Mouse (Mus musculus) midbrain, embryonic 16.5 days (tissue): ENCODE data around the gene Trhr2. TPM values are rescaled to one million over a fixed set of nuclear protein-coding genes. Genes with fewer than 3 reads are reported as not detected.

Source experiments
- ATAC-seq: fragments of 200-750 bp; cut with Nextera tagmentation; 2 replicates; pipeline ENCODE4 v1.8.0; 2017; ENCODE audit warnings: moderate TSS enrichment
- H3K27ac ChIP-seq: fragments of 300-500 bp; sonication (generic); 2 replicates; pipeline ENCODE4 v1.5.1; 2014; ENCODE audit warnings: mild to moderate bottlenecking, low read length, mixed read lengths
- H3K27me3 ChIP-seq: fragments of 300-500 bp; sonication (generic); 2 replicates; pipeline ENCODE4 v1.6.1; 2014; ENCODE audit warnings: low read depth, low read length, mixed read lengths; ENCODE audit not compliant: control insufficient read depth, insufficient read depth
- H3K36me3 ChIP-seq: fragments of 300-500 bp; sonication (generic); 2 replicates; pipeline ENCODE4 v1.6.1; 2014; ENCODE audit warnings: mild to moderate bottlenecking, low read length, moderate library complexity, mixed read lengths; ENCODE audit not compliant: control insufficient read depth, insufficient read depth
- H3K4me1 ChIP-seq: fragments of 300-500 bp; sonication (generic); 2 replicates; pipeline ENCODE4 v1.6.1; 2014; ENCODE audit warnings: mild to moderate bottlenecking, low read length, mixed read lengths; ENCODE audit not compliant: control insufficient read depth, insufficient read depth
- H3K4me2 ChIP-seq: fragments of 300-500 bp; sonication (generic); 2 replicates; pipeline ENCODE4 v1.6.1; 2014; ENCODE audit warnings: mild to moderate bottlenecking, low read length, mixed read lengths
- H3K4me3 ChIP-seq: fragments of 300-500 bp; sonication (generic); 2 replicates; pipeline ENCODE4 v1.5.1; 2014; ENCODE audit warnings: low read depth, mild to moderate bottlenecking, low read length, moderate library complexity, mixed read lengths
- H3K9ac ChIP-seq: fragments of 300-500 bp; sonication (generic); 2 replicates; pipeline ENCODE4 v1.6.1; 2014; ENCODE audit warnings: low read depth, low read length, mixed read lengths
- H3K9me3 ChIP-seq: fragments of 300-500 bp; sonication (generic); replicated peaks from 2 replicates; pipeline ENCODE4 v1.6.1; 2014; ENCODE audit warnings: mild to moderate bottlenecking, low read length, mixed read lengths; ENCODE audit not compliant: control insufficient read depth, poor library complexity, severe bottlenecking
- WGBS: fragments of 180-500 bp; shearing (Covaris S2); extraction: QIAGEN DNeasy Blood & Tissue Kit; methylation state at CpG from one replicate; pipeline ENCODE4 v1.1.7; 2014; 5-methylcytosine and 5-hydroxymethylcytosine counted together
- polyA plus RNA-seq: library from polyadenylated mRNA; unstranded; fragments of >200 nt; fragmentation: Nextera tagmentation; extraction: Ambion mirVana; gene quantifications from 2 replicates; pipeline ENCODE4 v1.2.1, GENCODE M21; 2015

The Trhr2 gene
- polyA plus RNA-seq, 1 experiment from 2014 or later = 0.26 TPM

GRCm38 (mm10) chr8:122320541-122320940, 40.0 kb downstream of the Trhr2 start:
- Histone ChIP-seq H3K4me1 (peaks cover 4% of the 10 kb centered on the region), H3K27me3 (no peaks in the 10 kb centered on the region), H3K4me2 (no peak overlapping the region), H3K27ac (no peak overlapping the region), H3K9me3 (no peaks in the 10 kb centered on the region), H3K9ac (no peak overlapping the region), H3K36me3 (no peaks in the 10 kb centered on the region), H3K4me3 (no peak overlapping the region)
- ATAC-seq = no peak
- 10% methylated on average over 3 of the region's 3 CpGs for WGBS

GRCm38 (mm10) chr8:122319708-122320075, 40.9 kb downstream of the Trhr2 start:
- Histone ChIP-seq H3K36me3 (no peaks in the 10 kb centered on the region), H3K9me3 (no peaks in the 10 kb centered on the region), H3K4me3 (no peak overlapping the region), H3K9ac (no peak overlapping the region), H3K4me2 (no peak overlapping the region), H3K27ac (no peak overlapping the region), H3K4me1 (peaks cover 4% of the 10 kb centered on the region; the same call in 1 of the 2 replicates), H3K27me3 (no peaks in the 10 kb centered on the region)
- ATAC-seq = no peak
- 72% methylated on average over 7 of the region's 7 CpGs for WGBS

- Histone ChIP-seq H3K4me1 (peaks cover 4% of the 10 kb centered on the region; the same call in 1 of the 2 replicates), H3K4me2 (no peak overlapping the region), H3K27me3 (no peaks in the 10 kb centered on the region), H3K36me3 (no peaks in the 10 kb centered on the region), H3K4me3 (no peak overlapping the region), H3K27ac (no peak overlapping the region), H3K9ac (no peak overlapping the region), H3K9me3 (no peaks in the 10 kb centered on the region)
- 77% methylated on average over 11 of the region's 11 CpGs for WGBS
- ATAC-seq = no peak
Observed at GRCm38 (mm10) chr8:122319045-122319707, 41.4 kb downstream of the Trhr2 start.

- ATAC-seq = no peak
- Histone ChIP-seq H3K4me2 (no peak overlapping the region), H3K27me3 (no peaks in the 10 kb centered on the region), H3K9me3 (no peaks in the 10 kb centered on the region), H3K36me3 (no peaks in the 10 kb centered on the region), H3K27ac (no peak overlapping the region), H3K4me1 (peaks cover 4% of the 10 kb centered on the region; the same call in 1 of the 2 replicates), H3K4me3 (no peak overlapping the region), H3K9ac (no peak overlapping the region)
- 53% methylated on average over 8 of the region's 8 CpGs for WGBS
Observed at GRCm38 (mm10) chr8:122317918-122318475, 42.5 kb downstream of the Trhr2 start.

- Histone ChIP-seq H3K4me2 (no peak overlapping the region), H3K9me3 (no peaks in the 10 kb centered on the region), H3K4me3 (no peak overlapping the region), H3K9ac (no peak overlapping the region), H3K27me3 (no peaks in the 10 kb centered on the region), H3K27ac (no peak overlapping the region), H3K36me3 (no peaks in the 10 kb centered on the region), H3K4me1 (peaks cover 4% of the 10 kb centered on the region; the same call in 1 of the 2 replicates)
- no peak for ATAC-seq
- 63% methylated on average over 2 of the region's 2 CpGs for WGBS
Observed at GRCm38 (mm10) chr8:122316402-122316801, 44.1 kb downstream of the Trhr2 start.

DNA sequence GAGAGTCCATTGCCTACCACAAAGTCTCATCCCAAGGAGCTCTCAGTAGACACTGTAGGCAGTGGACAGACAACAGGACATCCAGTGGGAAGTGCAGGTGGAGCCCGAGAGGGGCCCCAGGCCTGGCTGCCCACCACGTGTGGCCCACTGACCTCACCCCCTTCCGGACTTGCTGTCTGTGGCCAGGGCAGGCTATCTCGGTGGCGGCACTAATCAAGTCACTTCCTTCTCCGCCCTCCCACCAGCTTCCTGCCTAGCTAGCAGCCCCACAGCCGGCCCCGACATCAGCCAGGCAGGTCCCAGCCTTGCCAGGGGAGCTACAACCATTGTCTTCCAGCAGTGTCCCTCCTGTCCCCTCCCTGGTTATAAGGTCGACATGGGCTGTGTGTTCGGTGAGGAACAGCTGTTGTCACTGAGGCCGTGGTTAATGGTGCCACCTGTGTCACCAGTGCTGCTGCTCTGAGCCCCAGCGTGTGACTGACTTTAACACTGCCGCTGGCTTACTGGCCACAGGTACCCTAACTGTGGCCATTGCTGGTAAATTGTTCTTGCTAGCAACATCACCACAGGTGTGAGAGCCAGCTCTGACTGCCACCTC, 45.5 kb downstream of the Trhr2 start:
- Histone ChIP-seq H3K4me1 (no peaks in the 10 kb centered on the region; the same call in 1 of the 2 replicates), H3K9me3 (no peaks in the 10 kb centered on the region), H3K9ac (no peak overlapping the region), H3K4me3 (no peak overlapping the region), H3K27me3 (no peaks in the 10 kb centered on the region), H3K27ac (no peak overlapping the region), H3K4me2 (no peak overlapping the region), H3K36me3 (no peaks in the 10 kb centered on the region)
- no peak for ATAC-seq
- WGBS = 68% methylated on average over 13 of the region's 13 CpGs

GRCm38 (mm10) chr8:122313310-122313709, 47.2 kb downstream of the Trhr2 start:
- Histone ChIP-seq H3K9me3 (no peaks in the 10 kb centered on the region), H3K4me3 (no peak overlapping the region), H3K36me3 (no peaks in the 10 kb centered on the region), H3K9ac (no peak overlapping the region), H3K27me3 (no peaks in the 10 kb centered on the region), H3K4me2 (no peak overlapping the region), H3K4me1 (no peaks in the 10 kb centered on the region; the same call in 1 of the 2 replicates), H3K27ac (no peak overlapping the region)
- WGBS = 76% methylated on average over 12 of the region's 12 CpGs
- no peak for ATAC-seq

GRCm38 (mm10) chr8:122312553-122312952, 48.0 kb downstream of the Trhr2 start:
- 82% methylated on average over 2 of the region's 2 CpGs for WGBS
- no peak overlapping the region for H3K27ac ChIP-seq
- H3K36me3 ChIP-seq = no peaks in the 10 kb centered on the region
- H3K4me3 ChIP-seq = no peak overlapping the region
- no peak overlapping the region for H3K9ac ChIP-seq
- no peak overlapping the region for H3K4me2 ChIP-seq
- H3K9me3 ChIP-seq = no peaks in the 10 kb centered on the region
- ATAC-seq = no peak
- no peaks in the 10 kb centered on the region for H3K27me3 ChIP-seq
- no peaks in the 10 kb centered on the region; the same call in 1 of the 2 replicates for H3K4me1 ChIP-seq

GRCm38 (mm10) chr8:122311115-122311514, 49.4 kb downstream of the Trhr2 start:
- H3K27ac ChIP-seq = no peak overlapping the region
- no peaks in the 10 kb centered on the region for H3K27me3 ChIP-seq
- H3K36me3 ChIP-seq = no peaks in the 10 kb centered on the region
- 87% methylated on average over 2 of the region's 2 CpGs for WGBS
- no peaks in the 10 kb centered on the region for H3K4me1 ChIP-seq
- no peak overlapping the region for H3K9ac ChIP-seq
- H3K4me2 ChIP-seq = no peak overlapping the region
- H3K4me3 ChIP-seq = no peak overlapping the region
- no peak for ATAC-seq
- no peaks in the 10 kb centered on the region for H3K9me3 ChIP-seq
